Mouse (Mus musculus) G1E (cell line): ENCODE data around the gene Fhl1.

Experiments used
- CTCF ChIP-seq: IDR thresholded peaks from 2 replicates; pipeline ENCODE4 v1.5.1; 2012; ENCODE audit warnings: low read depth, low read length, inconsistent platforms, mixed read lengths
- GATA1 ChIP-seq: IDR thresholded peaks from 2 replicates; pipeline ENCODE4 v1.6.1; 2012; ENCODE audit warnings: borderline replicate concordance, low read length, inconsistent platforms, mixed read lengths
- TAL1 ChIP-seq: conservative IDR thresholded peaks from 2 replicates; pipeline ENCODE4 v1.6.1; 2012; ENCODE audit warnings: low read depth, low read length, inconsistent platforms, mixed read lengths

- TF ChIP-seq CTCF = no peak
- no peak for TF ChIP-seq GATA1
- no peak for TF ChIP-seq TAL1
Measured at GRCm38 (mm10) chrX:56752144-56752543, 20.6 kb downstream of the Fhl1 start.
